Mouse (Mus musculus) CH12.LX (cell line): ENCODE results near the gene Tlr9. TPM values are rescaled to one million over a fixed set of nuclear protein-coding genes. Genes with fewer than 3 reads are reported as not detected.
A peak's percentile ranks its signal among the peaks of the same experiment; 100 is the strongest.

Experiments
- DNase-seq: peaks from one replicate; pipeline ENCODE4 v3.0.0-alpha.2; 2013; ENCODE audit errors: extremely low read depth
- H3K27ac ChIP-seq: 2 replicates; pipeline ENCODE4 v1.5.1; 2012; ENCODE audit warnings: low read depth, mild to moderate bottlenecking, control low read depth, moderate library complexity; ENCODE audit not compliant: insufficient read depth
- H3K27me3 ChIP-seq: replicated peaks from 2 replicates; pipeline ENCODE3; 2012; ENCODE audit warnings: inconsistent platforms
- H3K36me3 ChIP-seq, 2 experiments: replicated peaks in 1 of 2; 2 replicates each; pipeline versions ENCODE3 to v1.6.1; 2012; ENCODE audit warnings: inconsistent platforms in 1 of 2, low read length in 1 of 2, mild to moderate bottlenecking in 1 of 2, mixed read lengths in 1 of 2, moderate library complexity in 1 of 2; ENCODE audit not compliant: control insufficient read depth in 1 of 2, insufficient read depth in 1 of 2
- H3K4me1 ChIP-seq, 2 experiments: 2 replicates each; pipeline ENCODE4 v1.6.1; 2012; ENCODE audit warnings: inconsistent platforms in 1 of 2, moderate library complexity in 1 of 2; ENCODE audit not compliant: insufficient read depth in 2 of 2, control insufficient read depth in 1 of 2
- H3K4me2 ChIP-seq: 2 replicates; pipeline ENCODE4 v1.6.1; 2012; ENCODE audit warnings: low read depth, mild to moderate bottlenecking, control low read depth; ENCODE audit not compliant: poor library complexity, insufficient read depth, severe bottlenecking
- H3K4me3 ChIP-seq, 3 experiments: fragments of 150-350 bp in 1 of 3; sonication (generic) in 1 of 3; replicated peaks in 1 of 3; 2 replicates each; pipeline versions ENCODE3 to v1.5.1; 2011 to 2012; ENCODE audit warnings: low read depth in 2 of 3, low read length in 2 of 3, mild to moderate bottlenecking in 2 of 3, moderate library complexity in 2 of 3, control low read depth in 1 of 3, improper control_type of control experiment in 1 of 3, inconsistent platforms in 1 of 3, mixed read lengths in 1 of 3; ENCODE audit not compliant: poor library complexity in 1 of 3
- H3K79me2 ChIP-seq: replicated peaks from 2 replicates; pipeline ENCODE4 v1.6.1; 2012; ENCODE audit warnings: mild to moderate bottlenecking, moderate library complexity; ENCODE audit not compliant: control insufficient read depth, poor library complexity, insufficient read depth, severe bottlenecking; ENCODE audit errors: extremely low read depth
- H3K9ac ChIP-seq: 2 replicates; pipeline ENCODE4 v1.6.1; 2012; ENCODE audit warnings: low read depth, mild to moderate bottlenecking, control low read depth, moderate library complexity; ENCODE audit not compliant: insufficient read depth
- H3K9me3 ChIP-seq: replicated peaks from 2 replicates; pipeline ENCODE3; 2012; ENCODE audit warnings: low read length, inconsistent platforms, mixed read lengths
- BHLHE40 ChIP-seq: IDR thresholded peaks from 2 replicates; pipeline ENCODE4 v1.6.1; 2011; ENCODE audit warnings: mild to moderate bottlenecking, low read depth, low read length, improper control_type of control experiment
- CHD1 ChIP-seq: IDR thresholded peaks from 2 replicates; pipeline ENCODE4 v1.6.1; 2012; ENCODE audit warnings: low read depth, low read length, improper control_type of control experiment, inconsistent platforms
- E2F4 ChIP-seq: IDR thresholded peaks from 2 replicates; pipeline ENCODE4 v1.6.1; 2011; ENCODE audit warnings: low read depth, low read length, improper control_type of control experiment; ENCODE audit not compliant: insufficient replicate concordance
- ELF1 ChIP-seq: IDR thresholded peaks from 2 replicates; pipeline ENCODE4 v1.6.1; 2014; ENCODE audit warnings: low read depth, mild to moderate bottlenecking, inconsistent platforms, low read length, improper control_type of control experiment
- EP300 ChIP-seq: IDR thresholded peaks from 2 replicates; pipeline ENCODE4 v1.6.1; 2011; ENCODE audit warnings: low read length, improper control_type of control experiment
- ETS1 ChIP-seq: conservative IDR thresholded peaks from 2 replicates; pipeline ENCODE4 v1.6.1; 2012; ENCODE audit warnings: low read depth, mild to moderate bottlenecking, inconsistent platforms, low read length, improper control_type of control experiment, moderate library complexity
- GABPA ChIP-seq: IDR thresholded peaks from 2 replicates; pipeline ENCODE4 v1.6.1; 2012; ENCODE audit warnings: low read depth, low read length, improper control_type of control experiment, inconsistent platforms; ENCODE audit not compliant: insufficient replicate concordance
- IRF4 ChIP-seq: IDR thresholded peaks from 2 replicates; pipeline ENCODE4 v1.6.1; 2014; ENCODE audit warnings: low read depth, mild to moderate bottlenecking, inconsistent platforms, low read length, improper control_type of control experiment
- JUN ChIP-seq: IDR thresholded peaks from 2 replicates; pipeline ENCODE4 v1.6.1; 2011; ENCODE audit warnings: low read depth, mild to moderate bottlenecking, low read length, improper control_type of control experiment, moderate library complexity; ENCODE audit not compliant: insufficient read depth
- JUND ChIP-seq: conservative IDR thresholded peaks from 2 replicates; pipeline ENCODE4 v1.6.1; 2011; ENCODE audit warnings: low read depth, low read length, improper control_type of control experiment
- KAT2A ChIP-seq: IDR thresholded peaks from 2 replicates; pipeline ENCODE4 v1.6.1; 2012; ENCODE audit warnings: low read length, improper control_type of control experiment, inconsistent platforms; ENCODE audit not compliant: insufficient replicate concordance
- MAX ChIP-seq: IDR thresholded peaks from 2 replicates; pipeline ENCODE4 v1.6.1; 2011; ENCODE audit warnings: low read length, improper control_type of control experiment
- MXI1 ChIP-seq: IDR thresholded peaks from 2 replicates; pipeline ENCODE4 v1.6.1; 2011; ENCODE audit warnings: mild to moderate bottlenecking, low read depth, low read length, improper control_type of control experiment
- NELFE ChIP-seq: IDR thresholded peaks from 2 replicates; pipeline ENCODE4 v1.6.1; 2011; ENCODE audit warnings: low read depth, low read length, improper control_type of control experiment
- NRF1 ChIP-seq: IDR thresholded peaks from 2 replicates; pipeline ENCODE4 v1.6.1; 2014; ENCODE audit warnings: low read depth, mild to moderate bottlenecking, inconsistent platforms, low read length, improper control_type of control experiment, moderate library complexity
- POLR2A ChIP-seq: IDR thresholded peaks from 2 replicates; pipeline ENCODE4 v1.6.1; 2011; ENCODE audit warnings: low read depth, mild to moderate bottlenecking, improper control_type of control experiment, low read length
- POLR2AphosphoS2 ChIP-seq: IDR thresholded peaks from 2 replicates; pipeline ENCODE4 v1.6.1; 2011; ENCODE audit warnings: low read depth, low read length, improper control_type of control experiment
- RCOR1 ChIP-seq: conservative IDR thresholded peaks from 2 replicates; pipeline ENCODE4 v1.6.1; 2012; ENCODE audit warnings: low read depth, mild to moderate bottlenecking, inconsistent platforms, low read length, improper control_type of control experiment
- SIN3A ChIP-seq: IDR thresholded peaks from 2 replicates; pipeline ENCODE4 v1.6.1; 2012; ENCODE audit warnings: low read length, improper control_type of control experiment, inconsistent platforms
- SMC3 ChIP-seq: IDR thresholded peaks from 2 replicates; pipeline ENCODE4 v1.6.1; 2011; ENCODE audit warnings: low read depth, low read length, improper control_type of control experiment
- TBP ChIP-seq: conservative IDR thresholded peaks from 2 replicates; pipeline ENCODE4 v1.6.1; 2011; ENCODE audit warnings: low read depth, low read length, improper control_type of control experiment
- TCF12 ChIP-seq: IDR thresholded peaks from 2 replicates; pipeline ENCODE4 v1.6.1; 2014; ENCODE audit warnings: low read depth, mild to moderate bottlenecking, inconsistent platforms, low read length, improper control_type of control experiment
- UBTF ChIP-seq: IDR thresholded peaks from 2 replicates; pipeline ENCODE4 v1.6.1; 2012; ENCODE audit warnings: low read depth, mild to moderate bottlenecking, inconsistent platforms, low read length, improper control_type of control experiment, moderate library complexity
- USF2 ChIP-seq: conservative IDR thresholded peaks from 2 replicates; pipeline ENCODE4 v1.6.1; 2011; ENCODE audit warnings: low read depth, low read length, improper control_type of control experiment
- ZC3H11A ChIP-seq: IDR thresholded peaks from 2 replicates; pipeline ENCODE4 v1.6.1; 2012; ENCODE audit warnings: low read depth, mild to moderate bottlenecking, inconsistent platforms, low read length, improper control_type of control experiment
- ZMIZ1 ChIP-seq: IDR thresholded peaks from 2 replicates; pipeline ENCODE4 v1.6.1; 2012; ENCODE audit warnings: low read depth, mild to moderate bottlenecking, inconsistent platforms, low read length, improper control_type of control experiment
- ZNF384 ChIP-seq: IDR thresholded peaks from 2 replicates; pipeline ENCODE4 v1.6.1; 2012; ENCODE audit warnings: low read depth, low read length, improper control_type of control experiment, inconsistent platforms
- dilution Hi-C: fragments of 300-500 bp; cut with MboI; formaldehyde crosslinking; loops from 2 replicates; pipeline ENCODE4 v1.14.3; 2020; ENCODE audit warnings: low sequenced_read_pairs; ENCODE audit not compliant: extremely low pct_unique_long_range_greater_than_20kb, extremely low pct_ligation_motif_present
- in situ Hi-C: fragments of 300-500 bp; cut with MboI; formaldehyde crosslinking; loops from 3 replicates; pipeline ENCODE4 v1.14.3; 2019; ENCODE audit warnings: low sequenced_read_pairs, low pct_ligation_motif_present, low pct_unique_long_range_greater_than_20kb, mixed read lengths
- polyA plus RNA-seq: library from polyadenylated mRNA; unstranded; fragments of >175 nt; gene quantifications from 2 replicates; pipeline ENCODE4 v1.2.1, GENCODE M21; 2012; ENCODE audit warnings: low read depth; ENCODE audit not compliant: insufficient read length
- total RNA-seq, 2 experiments: library from RNA; depleted of rRNA; stranded (reverse); fragments of 300-350 nt in 1 of 2; fragments of >200 nt in 1 of 2; gene quantifications; 2 replicates each; pipeline ENCODE4 v1.2.3; 2012 to 2014

Gene Tlr9
- total and polyA plus RNA-seq, 3 experiments = 1.0 to 12.5 (median 1.4) TPM

GRCm38 (mm10) chr9:106210853-106211609 lies 11.4 kb upstream of the Tlr9 start:
- H3K4me1 ChIP-seq = peaks cover 18 to 52% of the 10 kb centered on the region in 2 experiments
- TF ChIP-seq POLR2A = no peak
- peak; percentile 15; the same call in 1 of the 2 replicates for TF ChIP-seq ZNF384
- no peak for TF ChIP-seq MXI1
- no peak for TF ChIP-seq SIN3A
- peaks cover 31 to 77% of the 10 kb centered on the region in 2 experiments for H3K36me3 ChIP-seq
- dilution Hi-C loops (no loop called here), in situ Hi-C loops (loop anchor here (5.0 kb wide), 1 partner anchor 54 kb away; the partner anchor contains the start of gene Glyctk)
- H3K9ac ChIP-seq = no peak overlapping the region
- H3K79me2 ChIP-seq = no peaks in the 10 kb centered on the region
- DNase-seq = no peak
- H3K4me3 ChIP-seq = peak overlapping the region in 1 of 3 experiments; percentile 58
- H3K9me3 ChIP-seq = no peaks in the 10 kb centered on the region
- no peaks in the 10 kb centered on the region for H3K27me3 ChIP-seq
- H3K4me2 ChIP-seq = peak overlapping the region; percentile 33; the same call in 1 of the 2 replicates
- H3K27ac ChIP-seq = peak overlapping the region; percentile 63

GRCm38 (mm10) chr9:106211680-106212593 lies 10.5 kb upstream of the Tlr9 start:
- peak overlapping the region; percentile 63 for H3K27ac ChIP-seq
- TF ChIP-seq IRF4 = peak; percentile 80
- peak; percentile 91 for TF ChIP-seq TBP
- peak; percentile 25; the same call in 1 of the 2 replicates for TF ChIP-seq ETS1
- peak; percentile 97 for TF ChIP-seq NELFE
- TF ChIP-seq CHD1 = no peak
- peak; percentile 86 for TF ChIP-seq TCF12
- TF ChIP-seq ZC3H11A = peak; percentile 69
- no peak for TF ChIP-seq EP300
- TF ChIP-seq KAT2A = 0 out of 2 replicates have a peak, but pooled peaks have one; percentile 48
- TF ChIP-seq POLR2AphosphoS2 = no peak
- TF ChIP-seq POLR2A = peak; percentile 51; the same call in 1 of the 2 replicates
- peak; percentile 55 for TF ChIP-seq BHLHE40
- TF ChIP-seq USF2 = no peak
- no peak; the same call in 1 of the 2 replicates for TF ChIP-seq UBTF
- peak; percentile 80 for TF ChIP-seq MXI1
- TF ChIP-seq JUND = peak; percentile 57; the same call in 1 of the 2 replicates
- TF ChIP-seq ELF1 = peak; percentile 93
- 0 out of 2 replicates have a peak, but pooled peaks have one; percentile 56 for TF ChIP-seq RCOR1
- TF ChIP-seq SMC3 = peak; percentile 97
- peak; percentile 53 for TF ChIP-seq MAX
- no peak for TF ChIP-seq JUN
- peak; percentile 48 for TF ChIP-seq ZNF384
- no peak for TF ChIP-seq GABPA
- no peak for TF ChIP-seq E2F4
- TF ChIP-seq NRF1 = peak; percentile 30; the same call in 1 of the 2 replicates
- no peak for TF ChIP-seq ZMIZ1

More at GRCm38 (mm10) chr9:106211680-106212593, 10.5 kb upstream of the Tlr9 start:
- peak overlapping the region; percentile 41 for H3K9ac ChIP-seq
- H3K4me2 ChIP-seq = peak overlapping the region; percentile 53
- no peaks in the 10 kb centered on the region for H3K9me3 ChIP-seq
- dilution Hi-C loops (no loop called here), in situ Hi-C loops (loop anchor here (5.0 kb wide), 1 partner anchor 55 kb away; the partner anchor contains the start of gene Glyctk)
- peaks cover 18 to 52% of the 10 kb centered on the region in 2 experiments for H3K4me1 ChIP-seq
- no peaks in the 10 kb centered on the region for H3K27me3 ChIP-seq
- H3K36me3 ChIP-seq = peaks cover 30 to 77% of the 10 kb centered on the region in 2 experiments
- H3K79me2 ChIP-seq = no peaks in the 10 kb centered on the region
- peak; percentile 94 for DNase-seq
- H3K4me3 ChIP-seq = peak overlapping the region; percentile 58 to 66 (median 66)
